Mouse (Mus musculus) testis, adult 2 months (tissue): Measurements from ENCODE around the gene Itgav. TPM values are rescaled to one million over a fixed set of nuclear protein-coding genes. Genes with fewer than 3 reads are reported as not detected.

ENCODE experiments used
- H3K27ac ChIP-seq: fragments of 200-500 bp; 2 replicates; pipeline ENCODE4 v1.5.1; 2012; ENCODE audit warnings: low read depth, low read length; ENCODE audit not compliant: control insufficient read depth, insufficient read depth
- H3K27me3 ChIP-seq: fragments of 200-500 bp; 2 replicates; pipeline ENCODE4 v1.6.1; 2012; ENCODE audit warnings: mild to moderate bottlenecking, low read length, moderate library complexity; ENCODE audit not compliant: control insufficient read depth, insufficient read depth
- H3K36me3 ChIP-seq: fragments of 200-500 bp; 2 replicates; pipeline ENCODE4 v1.6.1; 2012; ENCODE audit warnings: mild to moderate bottlenecking, low read length; ENCODE audit not compliant: control insufficient read depth, insufficient read depth
- H3K4me1 ChIP-seq: fragments of 200-500 bp; 2 replicates; pipeline ENCODE4 v1.6.1; 2012; ENCODE audit warnings: low read length; ENCODE audit not compliant: control insufficient read depth, insufficient read depth
- H3K4me3 ChIP-seq: fragments of 200-500 bp; 2 replicates; pipeline ENCODE4 v1.5.1; 2012; ENCODE audit warnings: low read depth, mild to moderate bottlenecking, low read length, moderate library complexity, mixed read lengths; ENCODE audit not compliant: control insufficient read depth
- CTCF ChIP-seq: fragments of 200-500 bp; IDR thresholded peaks from 2 replicates; pipeline ENCODE4 v1.5.1; 2012; ENCODE audit warnings: low read depth, mild to moderate bottlenecking, inconsistent platforms, low read length, moderate library complexity; ENCODE audit not compliant: control insufficient read depth, insufficient read depth, insufficient replicate concordance
- POLR2A ChIP-seq: fragments of 200-500 bp; IDR thresholded peaks from 2 replicates; pipeline ENCODE4 v1.6.1; 2012; ENCODE audit warnings: low read depth, mild to moderate bottlenecking, inconsistent platforms, low read length, moderate library complexity; ENCODE audit not compliant: control insufficient read depth
- polyA plus RNA-seq: library from polyadenylated mRNA; depleted of rRNA; stranded (reverse); fragments of >200 nt; gene quantifications from 2 replicates; pipeline ENCODE4 v1.2.3, GENCODE M21; 2012

The Itgav gene
- polyA plus RNA-seq, 1 experiment, result 3.1 TPM

DNA sequence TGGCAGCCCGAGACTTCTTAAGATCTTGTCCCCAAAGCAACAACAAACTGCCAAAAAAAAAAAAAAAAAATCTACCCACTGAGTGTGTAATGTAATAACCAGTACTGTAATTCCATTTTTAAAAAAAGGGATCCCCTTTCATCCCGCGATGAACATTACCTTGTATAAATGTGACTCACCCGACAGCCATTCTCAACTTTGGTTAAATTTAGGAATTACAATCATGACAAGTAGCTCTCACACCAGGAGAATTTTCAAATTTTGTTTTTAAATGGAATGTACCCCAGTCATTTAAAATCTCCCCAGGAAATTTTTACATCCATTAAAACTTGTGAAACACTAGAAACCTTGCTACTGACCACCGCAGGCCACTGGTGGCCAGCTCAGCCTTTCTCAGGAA is 10.3 kb upstream of the Itgav start:
- no peaks in the 10 kb centered on the region for H3K27me3 ChIP-seq
- no peak overlapping the region for H3K4me3 ChIP-seq
- no peak overlapping the region for H3K27ac ChIP-seq
- H3K4me1 ChIP-seq, result no peaks in the 10 kb centered on the region
- no peak for TF ChIP-seq POLR2A
- no peak for TF ChIP-seq CTCF
- no peaks in the 10 kb centered on the region for H3K36me3 ChIP-seq

GRCm38 (mm10) chr2:83714783-83715182 is 9.4 kb upstream of the Itgav start:
- no peak overlapping the region for H3K27ac ChIP-seq
- H3K27me3 ChIP-seq, result no peaks in the 10 kb centered on the region
- TF ChIP-seq POLR2A (no peak), CTCF (no peak)
- H3K36me3 ChIP-seq, result no peaks in the 10 kb centered on the region
- H3K4me1 ChIP-seq, result no peaks in the 10 kb centered on the region
- H3K4me3 ChIP-seq, result no peak overlapping the region

DNA sequence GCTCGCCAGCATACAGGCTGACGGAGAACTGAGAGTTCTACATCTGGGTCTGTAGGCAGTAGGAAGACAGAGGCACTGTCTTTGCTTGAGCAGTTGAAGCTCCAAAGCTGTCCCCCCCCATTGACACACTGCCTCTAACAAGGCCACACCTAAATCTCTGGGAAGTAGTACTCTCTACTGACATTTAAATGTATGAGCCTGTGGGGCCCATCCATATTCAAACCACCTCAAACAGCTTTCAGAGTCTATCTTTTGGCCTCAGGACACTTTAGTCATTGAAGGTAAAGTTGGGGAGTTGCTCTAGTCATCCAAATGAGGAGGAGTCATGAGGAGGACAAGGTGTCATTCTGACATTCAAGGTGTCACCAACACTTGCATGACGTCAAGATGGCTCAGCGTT is 5.9 kb upstream of the Itgav start:
- H3K27ac ChIP-seq, result no peak overlapping the region
- H3K4me3 ChIP-seq, result no peak overlapping the region
- no peaks in the 10 kb centered on the region for H3K27me3 ChIP-seq
- TF ChIP-seq POLR2A (no peak), CTCF (no peak)
- no peaks in the 10 kb centered on the region for H3K36me3 ChIP-seq
- H3K4me1 ChIP-seq, result no peaks in the 10 kb centered on the region

GRCm38 (mm10) chr2:83721635-83722034 is 2.6 kb upstream of the Itgav start:
- H3K27me3 ChIP-seq, result no peaks in the 10 kb centered on the region
- TF ChIP-seq CTCF (no peak), POLR2A (no peak)
- no peak overlapping the region for H3K27ac ChIP-seq
- peaks cover 4% of the 10 kb centered on the region; the same call in 1 of the 2 replicates for H3K4me1 ChIP-seq
- H3K4me3 ChIP-seq, result no peak overlapping the region
- H3K36me3 ChIP-seq, result no peaks in the 10 kb centered on the region

DNA sequence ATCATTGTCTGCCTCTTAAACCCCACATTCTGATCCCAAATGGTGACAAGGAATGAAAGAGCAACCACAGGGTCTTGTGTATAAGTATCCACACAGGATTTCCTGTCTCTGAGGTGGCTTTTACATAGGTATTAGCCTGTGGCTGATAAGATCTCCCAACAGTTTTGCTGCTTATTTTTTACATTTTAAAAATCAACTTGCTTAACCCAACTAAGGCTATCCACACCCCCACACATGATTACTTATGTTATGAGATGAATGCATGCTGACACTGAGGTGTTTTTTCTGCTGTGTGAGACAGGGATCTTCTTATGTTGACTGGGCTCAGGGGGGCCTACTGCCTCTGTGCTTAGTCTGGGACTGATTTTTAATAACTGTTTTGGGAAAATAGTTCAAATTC is 1.3 kb upstream of the Itgav start:
- H3K27ac ChIP-seq, result no peak overlapping the region

DNA sequence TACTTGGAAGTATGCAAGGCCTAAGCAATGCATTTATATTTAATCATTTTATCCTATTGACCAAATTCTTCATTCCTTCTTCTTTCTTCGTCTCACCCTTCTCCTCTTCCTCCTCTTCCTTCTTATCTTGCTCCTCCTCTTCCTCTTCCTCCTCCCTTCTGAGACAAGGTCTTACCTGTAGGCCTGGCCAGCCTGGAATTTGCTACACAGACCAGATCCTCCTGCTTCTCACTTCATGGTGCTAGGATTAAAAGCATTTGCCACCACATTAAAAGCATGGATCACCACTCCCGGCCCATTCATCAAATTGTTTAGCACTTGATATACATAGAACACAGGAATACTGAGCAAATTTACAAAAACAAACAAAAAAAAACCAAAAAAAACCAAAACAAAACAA is 851 bp upstream of the Itgav start:
- TF ChIP-seq POLR2A (no peak), CTCF (no peak)
- Histone ChIP-seq H3K4me1 (peaks cover 4% of the 10 kb centered on the region; the same call in 1 of the 2 replicates), H3K4me3 (no peak overlapping the region), H3K27me3 (no peaks in the 10 kb centered on the region), H3K27ac (no peak overlapping the region), H3K36me3 (no peaks in the 10 kb centered on the region)

More for the DNA sequence above, 1.3 kb upstream of the Itgav start:
- Histone ChIP-seq H3K36me3 (no peaks in the 10 kb centered on the region), H3K27me3 (no peaks in the 10 kb centered on the region), H3K4me1 (peaks cover 4% of the 10 kb centered on the region; the same call in 1 of the 2 replicates), H3K4me3 (no peak overlapping the region)
- TF ChIP-seq CTCF (no peak), POLR2A (no peak)

DNA sequence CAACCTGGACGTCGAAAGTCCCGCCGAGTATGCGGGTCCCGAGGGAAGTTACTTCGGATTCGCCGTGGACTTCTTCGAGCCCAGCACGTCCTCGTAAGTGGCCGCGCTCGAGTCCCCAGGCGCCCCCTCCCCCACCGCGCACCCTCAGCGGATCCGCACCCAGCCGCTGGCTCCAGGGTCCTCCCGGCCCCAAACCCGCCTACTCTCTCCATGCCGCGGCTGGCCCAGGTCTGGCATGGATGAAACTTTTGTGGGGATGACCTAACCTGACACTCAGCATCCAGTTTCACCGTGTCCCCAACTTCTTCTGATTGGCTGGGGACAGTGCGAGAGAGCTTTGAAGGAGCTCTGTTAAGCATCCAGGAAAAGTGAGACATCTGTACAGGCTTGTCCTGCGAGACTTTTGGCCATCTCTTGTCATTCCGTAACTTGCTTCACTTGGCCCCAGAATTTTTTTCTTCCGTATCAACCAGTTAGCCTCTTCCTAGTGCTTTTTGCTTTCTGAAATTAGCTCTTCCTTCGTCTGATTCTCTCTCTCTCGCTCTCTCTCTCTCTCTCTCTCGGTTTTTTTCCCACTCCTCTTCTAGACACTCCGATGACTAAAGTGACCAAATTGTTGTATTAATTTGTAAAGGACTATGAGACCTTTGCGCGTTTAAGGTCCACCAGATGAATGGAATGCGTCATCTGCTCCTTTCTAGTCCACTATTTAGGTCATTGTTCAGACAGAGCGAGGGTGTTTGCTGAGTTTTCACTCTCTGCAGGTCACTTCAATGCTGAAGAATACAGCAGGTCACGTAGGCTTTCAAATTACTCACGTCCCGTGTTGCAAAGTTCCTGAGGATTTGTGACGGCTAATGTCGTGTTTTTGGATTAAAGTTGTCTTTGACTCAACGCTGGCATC is 882 bp downstream of the Itgav start:
- H3K4me1 ChIP-seq, result peaks cover 4% of the 10 kb centered on the region; the same call in 1 of the 2 replicates
- H3K27me3 ChIP-seq, result no peaks in the 10 kb centered on the region
- no peaks in the 10 kb centered on the region for H3K36me3 ChIP-seq
- H3K27ac ChIP-seq, result peak overlapping the region; percentile 82
- peak overlapping the region; percentile 93 for H3K4me3 ChIP-seq
- TF ChIP-seq CTCF (no peak), POLR2A (no peak)
